Mouse (Mus musculus) hindbrain, embryonic 15.5 days (tissue): Measurements from ENCODE around the gene Myh8. TPM values are rescaled to one million over a fixed set of nuclear protein-coding genes. Genes with fewer than 3 reads are reported as not detected.

Source experiments
- ATAC-seq: fragments of 200-750 bp; cut with Nextera tagmentation; 2 replicates; pipeline ENCODE4 v1.8.0; 2017; ENCODE audit warnings: low read depth, moderate number of reproducible peaks, moderate TSS enrichment; ENCODE audit not compliant: low FRiP score
- H3K27ac ChIP-seq: fragments of 300-500 bp; sonication (generic); replicated peaks from 2 replicates; pipeline ENCODE4 v1.5.1; 2015; ENCODE audit warnings: mild to moderate bottlenecking, inconsistent platforms
- H3K27me3 ChIP-seq: fragments of 300-500 bp; sonication (generic); 2 replicates; pipeline ENCODE4 v1.6.1; 2015; ENCODE audit warnings: control low read depth, inconsistent platforms
- H3K36me3 ChIP-seq: fragments of 300-500 bp; sonication (generic); 2 replicates; pipeline ENCODE4 v1.6.1; 2015; ENCODE audit warnings: control low read depth, inconsistent platforms
- H3K4me1 ChIP-seq: fragments of 300-500 bp; sonication (generic); replicated peaks from 2 replicates; pipeline ENCODE4 v1.6.1; 2015; ENCODE audit warnings: control low read depth, inconsistent platforms
- H3K4me2 ChIP-seq: fragments of 300-500 bp; sonication (generic); 2 replicates; pipeline ENCODE4 v1.6.1; 2015; ENCODE audit warnings: moderate library complexity, mild to moderate bottlenecking, inconsistent platforms
- H3K4me3 ChIP-seq: fragments of 300-500 bp; sonication (generic); 2 replicates; pipeline ENCODE4 v1.5.1; 2015; ENCODE audit warnings: mild to moderate bottlenecking, inconsistent platforms
- H3K9ac ChIP-seq: fragments of 300-500 bp; sonication (generic); 2 replicates; pipeline ENCODE4 v1.6.1; 2015; ENCODE audit warnings: inconsistent platforms
- H3K9me3 ChIP-seq: fragments of 300-500 bp; sonication (generic); 2 replicates; pipeline ENCODE4 v1.6.1; 2016; ENCODE audit warnings: control low read depth, inconsistent platforms
- WGBS: fragments of 180-500 bp; shearing (Covaris S2); methylation state at CpG from one replicate; pipeline ENCODE4 v1.1.7; 2015; 5-methylcytosine and 5-hydroxymethylcytosine counted together
- polyA plus RNA-seq: library from polyadenylated mRNA; unstranded; fragments of >200 nt; fragmentation: Nextera tagmentation; extraction: Ambion mirVana; gene quantifications from 2 replicates; pipeline ENCODE4 v1.2.1, GENCODE M21; 2015

The Myh8 gene
- polyA plus RNA-seq, 1 experiment from 2014 or later = 1.8 TPM

DNA sequence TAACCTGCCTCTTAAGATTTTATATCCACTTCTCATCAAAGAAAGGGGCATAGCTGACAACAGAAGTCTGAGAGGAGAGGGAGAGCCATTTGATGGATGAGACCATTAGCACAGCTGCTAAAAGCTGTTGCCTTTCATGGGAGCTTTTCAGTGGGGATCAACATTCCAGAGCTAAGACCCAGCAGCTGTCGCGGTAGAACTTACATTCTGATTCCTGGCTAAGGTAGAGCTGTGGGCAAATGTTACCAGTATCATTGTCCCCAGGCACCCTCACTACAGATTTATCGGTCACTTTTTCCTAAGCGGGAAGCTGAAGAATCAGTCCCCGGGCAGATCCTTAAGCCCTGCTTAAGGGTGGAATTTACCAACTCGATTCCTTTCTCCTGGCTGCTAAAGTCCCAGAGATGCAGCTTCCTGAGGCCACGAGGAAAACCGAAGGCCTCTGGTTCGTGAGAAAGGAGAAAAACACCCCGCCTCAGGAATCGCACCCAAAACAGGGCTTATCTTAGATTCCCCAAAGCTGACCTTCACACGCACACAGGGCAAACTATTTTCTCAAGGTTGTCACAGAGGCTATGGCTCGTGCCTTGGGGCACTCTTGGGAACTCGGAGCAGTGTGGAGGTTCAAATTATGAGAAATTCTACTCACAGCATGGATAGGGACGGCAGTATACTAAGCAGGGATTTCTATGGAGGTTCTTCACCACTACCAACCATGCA, 37.0 kb downstream of the Myh8 start:
- Histone ChIP-seq H3K36me3 (no peaks in the 10 kb centered on the region), H3K9ac (no peak overlapping the region), H3K4me2 (no peak overlapping the region), H3K27ac (no peak overlapping the region), H3K4me3 (no peak overlapping the region), H3K9me3 (no peaks in the 10 kb centered on the region), H3K4me1 (0 out of 2 replicates have a peak, but pooled peaks cover 3% of the 10 kb centered on the region), H3K27me3 (no peaks in the 10 kb centered on the region)
- 66% methylated on average over 15 of the region's 15 CpGs for WGBS
- no peak for ATAC-seq

DNA sequence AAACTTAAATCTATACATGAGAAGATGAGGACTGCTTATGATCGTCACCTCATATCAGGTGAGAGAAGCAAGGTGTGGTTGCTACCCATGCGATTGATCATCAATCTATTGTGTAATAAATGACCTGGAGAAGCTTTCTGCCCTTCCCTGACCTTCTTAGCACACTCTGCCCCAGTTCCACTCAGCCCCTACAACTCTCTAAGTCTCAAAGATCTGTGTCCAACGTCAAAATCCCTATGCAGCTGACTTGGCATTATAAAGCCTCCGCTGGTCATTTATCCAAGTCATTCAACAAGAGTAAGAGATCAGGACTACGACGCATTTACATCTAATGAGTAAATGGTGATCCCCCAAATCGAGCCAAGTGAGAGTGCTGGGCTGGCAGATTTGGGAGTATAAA, 44.4 kb downstream of the Myh8 start, which contains the start of gene Myh13:
Gene Myh13, plus strand, starts transcription at position 301 of the 400 bp plus-strand sequence.
- Histone ChIP-seq H3K9ac (no peak within 1 kb of the TSS), H3K9me3 (no peaks in the 10 kb centered on the region), H3K4me1 (no peaks in the 10 kb centered on the region), H3K36me3 (no peaks in the 10 kb centered on the region), H3K4me2 (no peak within 1 kb of the TSS), H3K27me3 (no peaks in the 10 kb centered on the region), H3K4me3 (no peak within 1 kb of the TSS), H3K27ac (no peak within 1 kb of the TSS)
- no peak for ATAC-seq
- WGBS = 87% methylated on average over 7 of the region's 7 CpGs

DNA sequence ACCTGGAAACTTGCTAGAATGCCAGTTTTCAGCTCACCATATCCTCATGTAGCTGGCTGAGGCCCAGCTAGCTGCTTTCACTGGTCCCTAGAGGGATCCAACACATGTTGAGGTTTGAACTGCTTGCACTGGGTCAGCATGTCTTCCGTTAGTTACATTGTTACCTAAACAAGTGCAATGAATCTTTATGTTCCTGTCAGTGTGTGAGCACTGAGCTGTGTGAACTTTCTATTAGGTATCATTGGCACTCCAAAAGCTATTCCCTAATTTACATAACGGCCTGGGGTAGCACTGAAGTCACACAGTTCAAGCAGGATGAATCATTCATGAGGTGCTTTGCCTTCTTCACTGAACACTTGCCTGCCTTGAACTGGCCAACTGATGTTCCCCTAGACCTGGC, 49.6 kb downstream of the Myh8 start:
- H3K4me2 ChIP-seq = no peak overlapping the region

DNA sequence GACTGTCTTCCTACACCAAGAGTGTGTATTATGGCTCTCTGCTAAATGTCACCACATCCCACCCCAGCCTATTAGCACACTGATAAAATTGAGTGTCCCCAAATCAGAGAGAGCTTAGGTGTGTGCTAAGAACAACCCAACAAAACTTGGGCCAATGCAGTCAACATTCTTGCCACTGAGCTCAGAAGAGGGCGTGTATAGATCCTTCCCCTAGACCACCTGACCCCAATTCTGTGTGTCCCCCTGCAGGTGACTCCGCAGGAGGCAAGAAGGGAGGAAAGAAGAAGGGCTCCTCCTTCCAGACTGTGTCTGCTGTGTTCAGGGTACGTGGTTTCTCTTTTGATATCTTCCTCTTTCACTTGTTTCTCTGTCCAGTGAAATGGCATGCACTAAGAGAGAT, 67.6 kb downstream of the Myh8 start:
- WGBS = 57% methylated on average over 3 of the region's 3 CpGs
- no peaks in the 10 kb centered on the region for H3K9me3 ChIP-seq
- ATAC-seq = no peak
- H3K9ac ChIP-seq = no peak overlapping the region
- no peak overlapping the region for H3K4me2 ChIP-seq
- no peak overlapping the region for H3K27ac ChIP-seq
- no peak overlapping the region for H3K4me3 ChIP-seq
- no peaks in the 10 kb centered on the region for H3K27me3 ChIP-seq
- no peaks in the 10 kb centered on the region for H3K4me1 ChIP-seq
- H3K36me3 ChIP-seq = no peaks in the 10 kb centered on the region

More for the DNA sequence above, 49.6 kb downstream of the Myh8 start:
- ATAC-seq = no peak
- Histone ChIP-seq H3K9ac (no peak overlapping the region), H3K27ac (no peak overlapping the region), H3K9me3 (no peaks in the 10 kb centered on the region), H3K27me3 (no peaks in the 10 kb centered on the region), H3K4me3 (no peak overlapping the region), H3K36me3 (no peaks in the 10 kb centered on the region), H3K4me1 (no peaks in the 10 kb centered on the region)
- WGBS = 32% methylated on average over 2 of the region's 2 CpGs

DNA sequence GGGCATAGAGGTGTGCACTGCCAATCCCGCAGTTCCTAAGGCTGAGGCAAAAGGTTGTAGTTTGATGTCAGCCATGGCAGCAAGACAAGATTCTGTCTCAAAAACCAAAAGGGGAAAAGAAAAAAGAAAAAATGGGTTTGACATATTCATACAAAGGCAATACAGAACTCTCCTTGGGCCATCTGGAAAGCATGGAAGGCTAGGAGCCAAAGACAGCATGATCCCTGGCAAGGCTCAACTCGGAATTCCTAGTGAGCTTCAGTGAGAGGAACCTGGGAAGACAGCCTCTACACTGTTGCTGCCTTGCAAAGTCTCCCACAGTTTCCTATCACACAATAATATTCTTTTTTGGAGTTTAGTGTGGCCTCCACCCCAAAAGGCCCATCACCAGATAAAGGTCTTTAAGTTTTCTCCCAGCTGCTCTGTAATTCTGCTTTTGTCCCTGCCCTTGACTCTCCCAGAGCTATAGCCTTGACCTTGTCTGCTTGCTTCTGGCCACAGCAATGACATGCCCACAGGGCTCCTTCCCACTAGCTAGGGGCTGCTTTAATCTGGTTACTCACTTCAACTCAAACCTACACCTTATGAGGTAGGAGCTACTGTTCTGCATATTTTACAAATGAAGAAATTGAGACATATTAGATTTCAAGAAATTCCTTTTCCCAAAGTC, 68.4 kb downstream of the Myh8 start:
- Histone ChIP-seq H3K36me3 (no peaks in the 10 kb centered on the region), H3K4me1 (no peaks in the 10 kb centered on the region), H3K4me3 (no peak overlapping the region), H3K9ac (no peak overlapping the region), H3K27ac (no peak overlapping the region), H3K27me3 (no peaks in the 10 kb centered on the region), H3K9me3 (no peaks in the 10 kb centered on the region), H3K4me2 (no peak overlapping the region)
- WGBS = 68% methylated on average over 2 of the region's 2 CpGs
- no peak for ATAC-seq

DNA sequence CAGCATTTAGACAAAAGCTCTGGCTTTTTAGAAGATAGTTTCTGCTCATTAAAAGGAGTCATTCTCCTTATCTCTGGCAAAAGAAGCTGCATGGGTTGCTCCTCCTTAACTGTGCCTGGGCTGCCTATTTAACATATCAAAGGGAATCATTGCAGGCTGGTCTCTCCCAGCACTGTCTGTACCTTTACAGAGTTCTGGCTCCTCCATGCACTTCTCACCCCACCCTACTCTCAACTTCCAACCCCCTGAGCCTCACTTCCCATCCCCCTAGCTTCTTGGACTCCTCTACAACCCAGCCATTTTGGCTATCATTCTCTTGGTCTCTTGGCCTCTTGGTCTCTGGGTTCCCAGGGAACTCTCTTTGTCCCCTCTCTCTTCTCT, 68.9 kb downstream of the Myh8 start:
- Histone ChIP-seq H3K4me3 (no peak overlapping the region), H3K9me3 (no peaks in the 10 kb centered on the region), H3K4me2 (no peak overlapping the region), H3K27me3 (no peaks in the 10 kb centered on the region), H3K4me1 (no peaks in the 10 kb centered on the region), H3K27ac (no peak overlapping the region), H3K36me3 (no peaks in the 10 kb centered on the region), H3K9ac (no peak overlapping the region)
- no peak for ATAC-seq

DNA sequence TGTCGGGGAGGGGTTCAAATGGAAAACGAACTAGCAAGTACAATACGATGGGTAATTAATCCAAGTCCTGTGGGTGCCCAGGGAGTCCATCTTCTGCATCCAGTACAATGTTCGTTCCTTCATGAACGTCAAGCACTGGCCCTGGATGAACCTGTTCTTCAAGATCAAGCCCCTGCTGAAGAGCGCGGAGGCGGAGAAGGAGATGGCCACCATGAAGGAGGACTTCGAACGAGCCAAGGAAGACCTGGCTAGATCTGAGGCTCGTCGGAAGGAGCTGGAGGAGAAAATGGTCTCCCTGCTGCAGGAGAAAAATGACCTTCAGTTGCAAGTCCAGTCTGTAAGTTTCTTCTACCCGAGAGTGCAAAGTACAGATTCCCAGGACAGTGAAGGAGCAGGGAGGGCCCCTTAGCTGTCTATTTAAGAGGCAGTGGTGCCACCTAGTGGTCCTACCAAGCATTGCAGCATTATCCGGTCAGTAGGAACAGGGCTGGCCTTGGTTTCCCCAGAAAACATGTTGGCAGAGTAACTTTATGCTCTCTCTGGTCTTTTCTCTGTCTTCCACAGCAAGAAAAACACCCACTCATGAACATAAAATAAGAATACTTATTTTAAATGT, 73.3 kb downstream of the Myh8 start:
- Histone ChIP-seq H3K4me2 (no peak overlapping the region), H3K9me3 (no peaks in the 10 kb centered on the region), H3K27ac (no peak overlapping the region), H3K36me3 (no peaks in the 10 kb centered on the region), H3K4me3 (no peak overlapping the region), H3K4me1 (no peaks in the 10 kb centered on the region), H3K9ac (no peak overlapping the region), H3K27me3 (no peaks in the 10 kb centered on the region)
- WGBS = 57% methylated on average over 14 of the region's 14 CpGs
- peak; percentile 65; the same call in 1 of the 2 replicates for ATAC-seq

DNA sequence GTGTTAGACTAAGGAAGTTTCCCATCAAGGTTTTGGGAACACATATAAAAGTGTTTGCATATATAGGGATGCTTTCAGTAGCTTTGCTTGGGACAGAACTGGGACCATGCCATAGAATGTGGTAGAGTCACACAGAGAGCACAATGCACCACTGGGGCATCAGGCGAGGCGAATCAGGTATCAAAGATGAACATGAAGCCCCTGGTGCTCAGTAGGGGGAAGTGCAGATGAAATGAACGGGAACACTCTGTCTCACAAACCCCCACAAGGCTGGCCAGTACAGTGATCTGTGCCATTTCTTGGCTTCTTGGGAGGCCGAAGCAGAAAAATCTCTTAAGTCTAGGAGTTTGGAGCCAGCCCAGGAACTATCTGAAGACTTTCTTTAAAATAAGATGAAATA, 76.1 kb downstream of the Myh8 start:
- no peak for ATAC-seq
- Histone ChIP-seq H3K4me2 (no peak overlapping the region), H3K4me1 (no peaks in the 10 kb centered on the region), H3K36me3 (no peaks in the 10 kb centered on the region), H3K4me3 (no peak overlapping the region), H3K27ac (no peak overlapping the region), H3K27me3 (no peaks in the 10 kb centered on the region), H3K9me3 (no peaks in the 10 kb centered on the region), H3K9ac (no peak overlapping the region)
- WGBS = 49% methylated on average over 4 of the region's 4 CpGs

DNA sequence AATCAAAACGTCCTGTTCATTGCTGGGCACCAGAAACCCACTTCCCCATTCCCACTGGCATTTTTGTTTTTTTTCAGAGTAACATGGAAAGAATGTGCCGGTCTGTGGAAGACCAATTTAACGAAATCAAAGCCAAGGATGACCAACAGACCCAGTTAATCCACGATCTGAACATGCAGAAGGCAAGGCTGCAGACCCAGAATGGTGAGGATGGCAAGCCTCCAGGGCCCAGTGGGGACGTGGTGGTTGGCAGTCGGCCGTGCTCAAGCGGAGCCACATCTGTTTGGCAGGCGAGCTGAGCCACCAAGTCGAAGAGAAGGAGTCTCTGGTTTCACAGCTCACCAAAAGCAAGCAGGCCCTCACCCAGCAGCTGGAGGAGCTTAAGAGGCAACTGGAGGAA, 81.1 kb downstream of the Myh8 start:
- 77% methylated on average over 10 of the region's 10 CpGs for WGBS
- H3K9ac ChIP-seq = no peak overlapping the region
- H3K27ac ChIP-seq = no peak overlapping the region
- H3K4me2 ChIP-seq = no peak overlapping the region
- H3K27me3 ChIP-seq = no peaks in the 10 kb centered on the region
- ATAC-seq = no peak
- no peaks in the 10 kb centered on the region for H3K36me3 ChIP-seq
- H3K4me1 ChIP-seq = no peaks in the 10 kb centered on the region
- H3K4me3 ChIP-seq = no peak overlapping the region
- H3K9me3 ChIP-seq = no peaks in the 10 kb centered on the region

Other genes with a start within 250 kb of the Myh8 start
- gene Adprm, start 224.5 kb upstream of the Myh8 start, polyA plus RNA-seq = 32.6 and 33.7 TPM in 2 replicates
- gene Sco1, start 224.5 kb upstream of the Myh8 start, polyA plus RNA-seq = 12.7 and 14.6 TPM in 2 replicates
- gene Myh3, start 198.8 kb upstream of the Myh8 start, polyA plus RNA-seq = 0.39 and 0.59 TPM in 2 replicates
- 0.17 and 0.29 TPM in 2 replicates for gene Myh2, start 106.1 kb upstream of the Myh8 start, polyA plus RNA-seq
- gene Myh1, start 77.1 kb upstream of the Myh8 start, polyA plus RNA-seq = 0.12 TPM in 2 replicates
- gene Myh4, start 39.1 kb upstream of the Myh8 start, polyA plus RNA-seq = 0.04 TPM in 1 of 2 replicates, not detected in the other
- 0.14 and 0.21 TPM in 2 replicates for gene Myh13, start 44.5 kb downstream of the Myh8 start, polyA plus RNA-seq
- 26.6 and 27.0 TPM in 2 replicates for gene Gas7, start 178.3 kb downstream of the Myh8 start, polyA plus RNA-seq